Mouse (Mus musculus): Measurements from ENCODE around the gene Dock7.

The Dock7 gene

GRCm38 (mm10) chr4:99121123-99121755 is 524 bp upstream of the Dock7 start:
- DNase-seq: no peak

GRCm38 (mm10) chr4:99119051-99119450 is 1.7 kb downstream of the Dock7 start:
- DNase-seq: no peak

GRCm38 (mm10) chr4:99115797-99116196 is 4.9 kb downstream of the Dock7 start:
- DNase-seq: no peak

- no peak for DNase-seq
Observed at GRCm38 (mm10) chr4:99111670-99112069, 9.0 kb downstream of the Dock7 start.

- DNase-seq: no peak
Observed at GRCm38 (mm10) chr4:99108817-99109216, 11.9 kb downstream of the Dock7 start.

- DNase-seq: no peak
Observed at GRCm38 (mm10) chr4:99102846-99103245, 17.9 kb downstream of the Dock7 start.

GRCm38 (mm10) chr4:99100724-99101123 is 20.0 kb downstream of the Dock7 start:
- no peak for DNase-seq

GRCm38 (mm10) chr4:99091777-99092176 is 28.9 kb downstream of the Dock7 start:
- DNase-seq: no peak

GRCm38 (mm10) chr4:99091151-99091701 is 29.5 kb downstream of the Dock7 start:
- DNase-seq: no peak

GRCm38 (mm10) chr4:99087760-99088485 is 32.8 kb downstream of the Dock7 start:
- DNase-seq: no peak

- no peak for DNase-seq
Observed at GRCm38 (mm10) chr4:99083862-99084261, 36.9 kb downstream of the Dock7 start.

- no peak for DNase-seq
Observed at GRCm38 (mm10) chr4:99081169-99081568, 39.5 kb downstream of the Dock7 start.

- DNase-seq: no peak
Observed at GRCm38 (mm10) chr4:99078005-99078404, 42.7 kb downstream of the Dock7 start.

- DNase-seq: no peak
Observed at GRCm38 (mm10) chr4:99068806-99069205, 51.9 kb downstream of the Dock7 start.

- peak; percentile 50 for DNase-seq
Observed at GRCm38 (mm10) chr4:99064524-99064923, 56.2 kb downstream of the Dock7 start.

GRCm38 (mm10) chr4:99048581-99048980 is 72.1 kb downstream of the Dock7 start:
- DNase-seq: no peak

GRCm38 (mm10) chr4:99046471-99046870 is 74.2 kb downstream of the Dock7 start:
- DNase-seq: no peak

GRCm38 (mm10) chr4:99044854-99045253 is 75.9 kb downstream of the Dock7 start:
- DNase-seq: no peak

GRCm38 (mm10) chr4:99032921-99033320 is 87.8 kb downstream of the Dock7 start:
- peak; percentile 14 for DNase-seq

- no peak for DNase-seq
Observed at GRCm38 (mm10) chr4:99030686-99031085, 90.0 kb downstream of the Dock7 start, which contains the start of gene Angptl3. Gene Angptl3 (plus strand): TSS chr4:99030954.

- no peak for DNase-seq
Observed at GRCm38 (mm10) chr4:99028377-99028776, 92.3 kb downstream of the Dock7 start.

- no peak for DNase-seq
Observed at GRCm38 (mm10) chr4:99022221-99022620, 98.5 kb downstream of the Dock7 start.

GRCm38 (mm10) chr4:99011039-99011438 is 109.7 kb downstream of the Dock7 start:
- DNase-seq: no peak

GRCm38 (mm10) chr4:99006319-99006718 is 114.4 kb downstream of the Dock7 start:
- DNase-seq: no peak

All from retina, postnatal 1 day (tissue).